Mouse (Mus musculus) heart, adult 2 months (tissue): ENCODE results near the gene Tfcp2.

ENCODE experiments used
- CTCF ChIP-seq: fragments of 200-600 bp; IDR thresholded peaks from 2 replicates; pipeline ENCODE4 v1.8.1; 2022; ENCODE audit warnings: antibody characterized with exemption, mild to moderate bottlenecking, moderate library complexity
- EP300 ChIP-seq: fragments of 200-500 bp; IDR thresholded peaks from 2 replicates; pipeline ENCODE4 v1.6.1; 2011; ENCODE audit warnings: low read depth, low read length, control low read depth; ENCODE audit not compliant: insufficient read depth
- POLR2A ChIP-seq: fragments of 200-500 bp; IDR thresholded peaks from 2 replicates; pipeline ENCODE4 v1.6.1; 2011; ENCODE audit warnings: mild to moderate bottlenecking, low read depth, low read length, control low read depth; ENCODE audit not compliant: insufficient read depth

DNA sequence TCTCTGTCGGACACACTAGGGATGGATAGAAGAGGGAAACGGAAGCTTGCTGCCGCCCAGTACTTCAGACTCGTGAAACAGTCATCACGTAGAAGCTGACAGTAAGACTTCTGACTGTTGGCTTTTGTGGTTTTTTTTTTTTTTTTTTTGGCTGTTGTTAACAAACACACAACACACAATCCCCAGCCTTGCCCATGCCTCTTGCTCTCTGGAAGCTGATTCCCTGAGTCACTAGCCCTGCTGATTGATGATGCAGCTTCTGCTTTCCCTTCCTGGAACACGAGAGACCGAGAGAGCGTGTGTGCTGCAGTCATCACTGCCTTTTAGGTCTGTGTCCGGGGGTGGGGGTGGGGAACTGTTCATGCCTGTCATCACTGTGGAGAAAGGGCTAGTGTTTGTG lies 90.2 kb downstream of the Tfcp2 start:
- TF ChIP-seq POLR2A (no peak), CTCF (no peak), EP300 (no peak)
